Mouse (Mus musculus): ENCODE data around the gene Pdzd9. TPM values are rescaled to one million over a fixed set of nuclear protein-coding genes. Genes with fewer than 3 reads are reported as not detected.
"Not testable (repeated sequence)": the region's sequence is repeated elsewhere in the genome, so short reads cannot be mapped to it uniquely, and the experiment has no call there.

The Pdzd9 gene
- polyA plus RNA-seq (2012; rRNA removed), result 0.17 and 0.25 TPM in 2 replicates

DNA sequence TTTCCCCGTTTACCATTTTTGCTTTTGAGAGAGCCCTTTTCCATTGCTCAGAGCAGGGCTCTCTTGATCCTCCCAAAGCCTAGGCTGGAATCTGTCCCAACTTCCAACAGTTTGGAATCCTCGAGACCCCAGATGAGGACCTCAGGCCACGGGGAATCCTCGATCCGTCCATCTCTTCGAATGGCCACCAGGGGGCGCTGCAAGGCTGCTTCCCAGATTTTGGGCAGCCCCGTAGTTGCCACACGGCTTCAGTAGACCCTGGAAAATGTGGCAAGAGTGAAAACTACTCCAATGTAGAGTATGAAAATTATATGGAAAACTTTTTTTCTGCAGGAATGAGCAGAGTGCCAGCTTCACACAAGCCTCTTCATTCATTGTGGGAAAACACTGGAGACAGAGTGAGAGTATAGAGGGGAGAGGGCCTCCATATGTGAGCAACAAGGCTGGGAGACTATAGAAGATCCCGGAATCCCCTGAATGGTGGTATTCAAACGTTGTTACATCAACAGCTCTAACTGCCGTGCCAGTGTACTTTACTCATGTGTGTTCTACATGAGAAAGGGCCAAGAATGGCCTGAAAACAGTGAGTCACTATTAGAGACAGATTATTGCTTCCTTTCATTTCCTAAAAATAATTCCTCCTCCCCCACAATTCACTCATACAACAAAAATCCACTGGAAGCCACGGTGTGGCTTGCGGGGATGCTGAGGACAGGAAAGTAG lies at the start of gene Pdzd9:
Pdzd9 (minus strand) TSS at position 191 of the 723 bp plus-strand sequence.
- H3K4me1 ChIP-seq (ENCODE audit: control insufficient read depth, insufficient read depth, low read length), result no peaks in the 10 kb centered on the region
- H3K4me3 ChIP-seq (ENCODE audit: insufficient read depth, low read length), result no peak within 1 kb of the TSS
- H3K27ac ChIP-seq (ENCODE audit: insufficient read depth, low read length), result no peak within 1 kb of the TSS
- TF ChIP-seq POLR2A (IDR thresholded peaks at IDR 0.05; ENCODE audit: extremely low read depth, insufficient read depth, low read length), result no peak
- peak; percentile 78 for TF ChIP-seq CTCF (IDR thresholded peaks at IDR 0.05; ENCODE audit: extremely low read depth, insufficient read depth, low read length)

DNA sequence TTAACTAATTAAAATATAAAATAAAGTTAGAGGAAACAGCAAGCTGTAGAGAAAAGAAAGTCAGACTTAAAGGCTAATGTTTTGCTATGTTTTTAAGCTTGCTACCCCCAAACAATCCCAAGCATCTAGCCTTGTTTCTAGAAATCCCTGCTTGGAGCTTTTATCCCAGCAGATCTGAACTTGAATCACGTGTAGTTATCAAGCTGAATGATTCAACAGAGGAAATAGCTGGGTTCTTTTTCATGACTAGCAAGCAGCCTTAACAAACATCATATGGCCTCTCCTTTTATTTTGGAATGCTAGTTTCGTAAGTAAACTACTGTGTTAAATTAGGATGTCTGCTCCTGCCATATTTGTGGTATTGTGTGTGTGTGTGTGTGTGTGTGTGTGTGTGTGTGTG lies 47.1 kb upstream of the Pdzd9 start:
- H3K27ac ChIP-seq (ENCODE audit: insufficient read depth, low read length), result no peak overlapping the region
- no peak overlapping the region for H3K4me3 ChIP-seq (ENCODE audit: insufficient read depth, low read length)
- H3K4me1 ChIP-seq (ENCODE audit: control insufficient read depth, insufficient read depth, low read length), result peaks cover 3% of the 10 kb centered on the region
- no peak for TF ChIP-seq CTCF (IDR thresholded peaks at IDR 0.05; ENCODE audit: extremely low read depth, insufficient read depth, low read length)
- no peak for TF ChIP-seq POLR2A (IDR thresholded peaks at IDR 0.05; ENCODE audit: extremely low read depth, insufficient read depth, low read length)

DNA sequence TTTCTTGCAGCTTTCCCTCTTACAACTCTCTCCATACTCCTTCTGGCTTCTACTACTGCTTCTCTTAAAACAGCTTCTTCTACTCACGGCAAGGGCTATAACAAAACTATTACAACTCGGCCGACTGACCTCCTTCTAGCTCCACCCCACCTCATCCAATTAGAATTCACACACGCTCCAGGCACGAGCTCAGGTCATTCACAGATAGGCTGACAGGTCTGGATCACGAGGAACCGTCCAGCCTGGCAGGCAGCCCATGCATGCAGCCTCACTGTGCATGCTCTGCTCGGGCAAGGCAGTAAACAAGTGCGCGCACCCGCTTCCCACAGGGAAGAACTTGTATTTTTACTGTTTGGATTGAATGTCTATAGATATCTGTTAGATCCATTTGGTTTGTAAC lies 43.8 kb upstream of the Pdzd9 start:
- not testable (repeated sequence) for H3K27ac ChIP-seq (ENCODE audit: insufficient read depth, low read length); H3K4me3 ChIP-seq (ENCODE audit: insufficient read depth, low read length); H3K4me1 ChIP-seq (ENCODE audit: control insufficient read depth, insufficient read depth, low read length)

DNA sequence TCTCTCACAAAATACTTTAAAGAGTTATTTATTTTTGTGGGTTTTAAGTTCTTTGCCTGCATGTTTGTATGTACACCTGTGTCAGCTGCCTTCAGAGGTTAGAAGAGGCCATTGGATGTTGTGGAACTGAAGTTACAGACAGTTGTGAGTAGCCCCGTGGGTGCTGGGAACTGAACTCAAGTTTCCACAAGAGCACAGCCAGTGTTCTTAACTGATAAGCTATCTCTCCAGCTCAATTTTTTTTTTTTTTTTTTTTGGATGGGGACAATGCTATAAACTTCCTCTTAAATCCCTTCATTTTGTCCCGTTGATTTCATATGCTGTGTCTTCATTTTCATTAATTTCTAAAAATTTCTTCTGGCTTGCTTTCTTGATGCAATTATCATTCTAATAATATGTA lies 43.1 kb upstream of the Pdzd9 start:
- Histone ChIP-seq H3K4me3 (ENCODE audit: insufficient read depth, low read length) (no peak overlapping the region), H3K27ac (ENCODE audit: insufficient read depth, low read length) (no peak overlapping the region), H3K4me1 (ENCODE audit: control insufficient read depth, insufficient read depth, low read length) (peaks cover 6% of the 10 kb centered on the region)
- no peak for TF ChIP-seq POLR2A (IDR thresholded peaks at IDR 0.05; ENCODE audit: extremely low read depth, insufficient read depth, low read length)
- TF ChIP-seq CTCF (IDR thresholded peaks at IDR 0.05; ENCODE audit: extremely low read depth, insufficient read depth, low read length), result no peak

DNA sequence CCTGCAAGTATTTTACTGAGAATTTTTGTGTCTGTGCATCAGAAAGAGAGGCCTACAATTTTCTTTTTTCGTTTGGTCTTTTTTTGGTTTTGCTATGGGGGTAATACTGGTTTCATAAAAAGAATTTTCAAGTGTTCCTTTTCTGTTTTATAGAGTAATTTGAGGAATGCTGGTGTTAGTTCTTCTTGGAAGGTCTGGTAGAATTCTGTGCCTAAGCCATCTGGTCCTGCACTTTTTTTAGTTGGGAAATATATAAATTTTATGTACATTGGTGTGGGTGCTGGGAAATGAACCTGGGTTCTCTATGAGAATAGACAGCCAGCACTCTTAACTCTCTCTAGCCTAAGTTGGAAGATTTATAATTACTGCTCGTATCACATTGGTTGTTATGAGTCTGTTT lies 41.9 kb upstream of the Pdzd9 start:
- Histone ChIP-seq H3K27ac (ENCODE audit: insufficient read depth, low read length) (no peak overlapping the region), H3K4me1 (ENCODE audit: control insufficient read depth, insufficient read depth, low read length) (peaks cover 6% of the 10 kb centered on the region), H3K4me3 (ENCODE audit: insufficient read depth, low read length) (no peak overlapping the region)
- TF ChIP-seq CTCF (IDR thresholded peaks at IDR 0.05; ENCODE audit: extremely low read depth, insufficient read depth, low read length) (no peak), POLR2A (IDR thresholded peaks at IDR 0.05; ENCODE audit: extremely low read depth, insufficient read depth, low read length) (no peak)

DNA sequence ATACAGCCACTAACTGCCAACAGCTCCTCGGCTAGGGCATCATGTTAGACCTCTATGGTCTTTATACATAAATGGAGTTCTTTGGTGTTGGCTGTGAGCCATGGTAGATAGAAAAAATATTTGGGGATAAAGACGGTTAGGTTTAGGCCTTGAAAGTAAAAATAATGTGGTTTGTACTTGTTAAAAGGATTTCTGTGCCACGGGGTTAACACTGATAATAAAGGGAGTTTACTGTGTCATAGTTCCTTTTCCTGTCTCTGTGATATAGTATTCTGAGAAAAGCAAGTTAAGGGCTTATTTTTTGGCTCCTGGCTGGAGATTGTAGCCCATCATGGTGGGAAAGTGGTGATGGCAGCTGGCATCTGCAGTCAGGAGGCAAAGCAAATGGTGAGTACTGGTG lies 33.7 kb upstream of the Pdzd9 start:
- no peak overlapping the region for H3K27ac ChIP-seq (ENCODE audit: insufficient read depth, low read length)
- TF ChIP-seq POLR2A (IDR thresholded peaks at IDR 0.05; ENCODE audit: extremely low read depth, insufficient read depth, low read length) (no peak), CTCF (IDR thresholded peaks at IDR 0.05; ENCODE audit: extremely low read depth, insufficient read depth, low read length) (no peak)
- no peaks in the 10 kb centered on the region; the same call in 1 of the 2 replicates for H3K4me1 ChIP-seq (ENCODE audit: control insufficient read depth, insufficient read depth, low read length)
- H3K4me3 ChIP-seq (ENCODE audit: insufficient read depth, low read length), result no peak overlapping the region

DNA sequence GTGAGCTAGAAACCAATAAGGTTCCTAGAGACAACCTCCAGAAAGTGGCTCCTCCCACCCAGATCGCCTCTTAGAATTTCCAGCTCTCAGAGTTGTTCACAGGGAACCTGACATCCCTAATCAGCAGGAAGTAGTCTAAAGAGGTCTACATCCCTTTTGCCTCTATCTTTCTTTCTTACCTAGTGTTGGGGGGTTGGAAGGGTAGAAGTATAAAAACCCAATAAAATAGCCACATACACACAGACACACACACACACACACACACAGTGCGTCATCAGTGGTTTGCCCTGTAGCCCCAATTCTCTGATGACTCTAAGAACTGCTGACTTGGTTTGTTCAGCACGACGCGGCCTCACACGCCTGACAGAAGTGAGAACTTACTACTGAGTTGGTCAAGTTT lies 29.4 kb upstream of the Pdzd9 start:
- TF ChIP-seq CTCF (IDR thresholded peaks at IDR 0.05; ENCODE audit: extremely low read depth, insufficient read depth, low read length) (no peak), POLR2A (IDR thresholded peaks at IDR 0.05; ENCODE audit: extremely low read depth, insufficient read depth, low read length) (no peak)
- Histone ChIP-seq H3K27ac (ENCODE audit: insufficient read depth, low read length) (no peak overlapping the region), H3K4me3 (ENCODE audit: insufficient read depth, low read length) (no peak overlapping the region), H3K4me1 (ENCODE audit: control insufficient read depth, insufficient read depth, low read length) (peaks cover 2% of the 10 kb centered on the region; the same call in 1 of the 2 replicates)

DNA sequence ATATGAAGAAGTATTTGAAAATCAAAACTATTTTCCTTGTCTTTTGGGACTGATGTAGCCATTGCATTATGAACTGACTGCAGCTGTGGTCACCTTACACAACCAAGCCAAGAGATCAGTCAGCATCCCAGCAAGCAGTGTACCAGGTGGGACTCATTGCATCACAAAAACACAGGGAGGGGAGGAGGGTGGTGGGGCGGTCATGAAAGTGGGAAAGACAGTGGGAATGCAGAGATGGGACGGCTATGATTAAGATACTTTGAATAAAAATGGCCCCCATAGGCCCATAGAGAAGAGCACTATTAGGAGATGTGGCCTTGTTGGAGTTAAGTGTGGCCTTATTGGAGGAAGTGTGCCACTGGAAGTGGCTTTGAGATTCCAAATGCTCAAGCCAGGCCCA lies 26.2 kb upstream of the Pdzd9 start:
- H3K27ac ChIP-seq (ENCODE audit: insufficient read depth, low read length), result no peak overlapping the region
- no peak for TF ChIP-seq CTCF (IDR thresholded peaks at IDR 0.05; ENCODE audit: extremely low read depth, insufficient read depth, low read length)
- no peak for TF ChIP-seq POLR2A (IDR thresholded peaks at IDR 0.05; ENCODE audit: extremely low read depth, insufficient read depth, low read length)
- no peak overlapping the region for H3K4me3 ChIP-seq (ENCODE audit: insufficient read depth, low read length)
- H3K4me1 ChIP-seq (ENCODE audit: control insufficient read depth, insufficient read depth, low read length), result peaks cover 6% of the 10 kb centered on the region

DNA sequence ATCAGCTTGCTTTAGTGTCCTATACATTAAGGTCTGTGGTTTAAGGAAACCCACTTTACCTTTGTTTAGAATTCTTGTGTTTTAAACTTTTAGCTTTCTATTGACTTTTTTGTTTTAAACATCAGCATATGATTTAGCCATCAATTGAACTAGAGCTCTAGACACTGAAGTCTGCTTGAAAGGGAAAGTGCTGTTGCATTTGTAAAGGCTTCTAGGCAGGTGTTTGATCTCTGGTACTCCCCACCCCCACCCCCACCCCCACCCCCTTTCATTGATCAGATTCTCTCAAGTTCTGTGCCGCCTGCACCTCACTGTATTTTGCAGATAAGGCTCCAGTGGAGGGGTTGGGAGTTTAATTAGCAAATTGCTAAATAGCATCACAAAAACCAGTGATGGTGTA lies 25.5 kb upstream of the Pdzd9 start:
- Histone ChIP-seq H3K4me1 (ENCODE audit: control insufficient read depth, insufficient read depth, low read length) (peaks cover 6% of the 10 kb centered on the region), H3K27ac (ENCODE audit: insufficient read depth, low read length) (no peak overlapping the region), H3K4me3 (ENCODE audit: insufficient read depth, low read length) (no peak overlapping the region)
- TF ChIP-seq CTCF (IDR thresholded peaks at IDR 0.05; ENCODE audit: extremely low read depth, insufficient read depth, low read length) (no peak), POLR2A (IDR thresholded peaks at IDR 0.05; ENCODE audit: extremely low read depth, insufficient read depth, low read length) (no peak)

DNA sequence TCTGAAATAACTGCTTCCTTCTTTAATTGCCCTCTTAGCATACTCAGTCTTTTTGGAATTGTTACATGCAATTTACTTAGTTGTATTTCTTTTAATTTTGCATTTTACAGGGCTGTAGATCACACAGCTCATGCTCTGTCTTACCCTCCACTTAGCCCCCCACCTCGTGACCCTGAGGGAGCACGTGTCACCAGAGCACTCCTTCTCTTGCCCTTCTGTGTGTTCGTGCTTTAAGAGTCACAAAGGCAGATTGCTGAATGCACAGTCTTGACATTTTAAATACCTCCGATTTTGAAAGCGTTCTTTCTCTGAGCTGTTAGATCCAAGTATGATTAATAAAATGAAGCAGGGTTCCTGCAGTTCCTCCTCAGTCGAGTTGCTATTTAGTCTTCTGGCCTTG lies 25.1 kb upstream of the Pdzd9 start:
- Histone ChIP-seq H3K4me3 (ENCODE audit: insufficient read depth, low read length) (no peak overlapping the region), H3K4me1 (ENCODE audit: control insufficient read depth, insufficient read depth, low read length) (peaks cover 6% of the 10 kb centered on the region), H3K27ac (ENCODE audit: insufficient read depth, low read length) (no peak overlapping the region)
- TF ChIP-seq CTCF (IDR thresholded peaks at IDR 0.05; ENCODE audit: extremely low read depth, insufficient read depth, low read length) (no peak), POLR2A (IDR thresholded peaks at IDR 0.05; ENCODE audit: extremely low read depth, insufficient read depth, low read length) (no peak)

All from cortical plate, adult 2 months (tissue).